Mouse (Mus musculus) kidney, adult 10 weeks (tissue): Measurements from ENCODE around the gene Zkscan6. TPM values are rescaled to one million over a fixed set of nuclear protein-coding genes. Genes with fewer than 3 reads are reported as not detected.

Experiments used
- polyA plus RNA-seq: library from polyadenylated mRNA; stranded (reverse); fragments of 350-450 nt; fragmentation: Illumina TruSeq; extraction: RNeasy Lipid Tissue Mini Kit (QIAGEN cat#74804); gene quantifications from one replicate; pipeline ENCODE4 v1.2.3, GENCODE M21; 2014; ENCODE audit warnings: low read depth, low replicate concordance

The Zkscan6 gene
- polyA plus RNA-seq = 2.8 TPM

DNA sequence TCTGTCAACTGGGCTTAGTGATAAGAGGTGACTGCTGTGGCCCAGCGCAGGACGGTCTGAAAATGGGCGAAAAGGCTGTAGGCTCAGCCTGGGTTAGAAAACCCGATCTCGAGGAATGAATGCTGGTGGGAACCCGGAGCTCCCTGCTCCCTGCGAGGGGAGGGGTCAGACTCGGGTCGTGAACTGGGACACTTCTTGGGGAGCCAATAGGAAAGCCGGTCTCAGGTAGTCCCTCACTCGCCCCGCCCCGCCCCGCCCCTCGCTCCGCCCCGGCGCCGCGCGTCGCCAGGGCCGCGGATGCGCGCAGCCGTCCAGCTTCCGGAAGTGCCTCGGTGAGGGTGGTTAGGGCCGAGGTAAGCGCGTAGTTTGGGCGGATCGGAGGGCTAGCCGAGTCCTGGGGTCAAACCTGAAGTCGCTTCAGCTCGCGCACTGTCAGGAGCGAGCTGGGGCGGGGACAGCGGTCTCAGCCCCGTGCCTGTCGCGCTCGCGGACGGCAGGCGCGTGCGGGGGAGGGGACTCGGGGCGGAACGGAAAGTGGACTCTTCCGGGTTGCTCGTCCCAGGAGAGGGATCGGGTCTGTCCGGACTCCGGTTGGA lies at the start of gene Zkscan6:
Gene Zkscan6, plus strand, starts transcription at position 267 of the 596 bp plus-strand sequence.

GRCm38 (mm10) chr11:65788154-65788553 lies 18.8 kb upstream of the Zkscan6 start, which contains the start of gene Map2k4:
Gene Map2k4, minus strand, starts transcription at chr11:65788297.

Other genes with a start within 250 kb of the Zkscan6 start
- 74.0 TPM for gene Map2k4, start 18.9 kb upstream of the Zkscan6 start, polyA plus RNA-seq